Mouse (Mus musculus): Measurements from ENCODE around the gene Ybx1.

- TF ChIP-seq POLR2A (IDR thresholded peaks at IDR 0.05; ENCODE audit: control insufficient read depth, low read depth, low read length) (no peak), CTCF (IDR thresholded peaks at IDR 0.05; ENCODE audit: control insufficient read depth, insufficient read depth, insufficient replicate concordance, low read depth, low read length) (no peak)
These were observed 11.0 kb upstream of the Ybx1 start for GRCm38 (mm10) chr4:119305418-119305817.
